Mouse (Mus musculus) heart, embryonic 14.5 days (tissue): Measurements from ENCODE around the gene Syngr2. TPM values are rescaled to one million over a fixed set of nuclear protein-coding genes. Genes with fewer than 3 reads are reported as not detected.

Experiments used
- ATAC-seq: fragments of 200-750 bp; cut with Nextera tagmentation; 2 replicates; pipeline ENCODE4 v1.8.0; 2017; ENCODE audit warnings: low read depth, moderate TSS enrichment; ENCODE audit not compliant: insufficient number of reproducible peaks, insufficient read depth, low FRiP score
- H3K27ac ChIP-seq, 2 experiments: fragments of 200-500 bp in 1 of 2; fragments of 300-500 bp in 1 of 2; sonication (generic) in 1 of 2; replicated peaks in 1 of 2; 2 replicates each; pipeline ENCODE4 v1.5.1; 2012 to 2014; ENCODE audit warnings: low read depth in 2 of 2, low read length in 2 of 2, control low read depth in 1 of 2, mild to moderate bottlenecking in 1 of 2, mixed read lengths in 1 of 2; ENCODE audit not compliant: control insufficient read depth in 1 of 2, insufficient read depth in 1 of 2
- H3K27me3 ChIP-seq: fragments of 300-500 bp; sonication (generic); 2 replicates; pipeline ENCODE4 v1.6.1; 2014; ENCODE audit warnings: mild to moderate bottlenecking, low read length, control low read depth; ENCODE audit not compliant: control insufficient read depth, insufficient read depth
- H3K36me3 ChIP-seq: fragments of 300-500 bp; sonication (generic); 2 replicates; pipeline ENCODE4 v1.6.1; 2014; ENCODE audit warnings: mild to moderate bottlenecking, control low read depth, low read length, mixed read lengths; ENCODE audit not compliant: control insufficient read depth, insufficient read depth
- H3K4me1 ChIP-seq, 2 experiments: fragments of 200-500 bp in 1 of 2; fragments of 300-500 bp in 1 of 2; sonication (generic) in 1 of 2; 2 replicates each; pipeline ENCODE4 v1.6.1; 2012 to 2014; ENCODE audit warnings: low read length in 2 of 2, control low read depth in 1 of 2, mixed read lengths in 1 of 2; ENCODE audit not compliant: control insufficient read depth in 2 of 2, insufficient read depth in 2 of 2
- H3K4me2 ChIP-seq: fragments of 300-500 bp; sonication (generic); 2 replicates; pipeline ENCODE4 v1.6.1; 2014; ENCODE audit warnings: mild to moderate bottlenecking, low read length
- H3K4me3 ChIP-seq, 2 experiments: fragments of 200-500 bp in 1 of 2; fragments of 300-500 bp in 1 of 2; sonication (generic) in 1 of 2; 2 replicates each; pipeline ENCODE4 v1.5.1; 2012 to 2014; ENCODE audit warnings: low read length in 2 of 2, mild to moderate bottlenecking in 2 of 2, control low read depth in 1 of 2, low read depth in 1 of 2, moderate library complexity in 1 of 2; ENCODE audit not compliant: control insufficient read depth in 1 of 2, insufficient read depth in 1 of 2
- H3K9ac ChIP-seq: fragments of 300-500 bp; sonication (generic); 2 replicates; pipeline ENCODE4 v1.6.1; 2014; ENCODE audit warnings: mild to moderate bottlenecking, low read length
- H3K9me3 ChIP-seq: fragments of 300-500 bp; sonication (generic); 2 replicates; pipeline ENCODE4 v1.6.1; 2016; ENCODE audit warnings: low read length, control low read depth; ENCODE audit not compliant: control insufficient read depth
- WGBS: fragments of 180-500 bp; shearing (Covaris S2); extraction: QIAGEN DNeasy Blood & Tissue Kit; methylation state at CpG from one replicate; pipeline ENCODE4 v1.1.7; 2014; 5-methylcytosine and 5-hydroxymethylcytosine counted together
- polyA plus RNA-seq: library from polyadenylated mRNA; unstranded; fragments of >200 nt; fragmentation: Nextera tagmentation; extraction: Ambion mirVana; gene quantifications from 2 replicates; pipeline ENCODE4 v1.2.1, GENCODE M21; 2014

The Syngr2 gene
- polyA plus RNA-seq, 1 experiment from 2014 or later: 102 TPM

- Histone ChIP-seq H3K4me3 (peak overlapping the region in 1 of 2 experiments; percentile 17; a peak in 1 of 4 replicates), H3K9ac (no peak overlapping the region)
These were observed 26.8 kb downstream of the Syngr2 start for GRCm38 (mm10) chr11:117836306-117836705.

GRCm38 (mm10) chr11:117838572-117838971 is 29.1 kb downstream of the Syngr2 start:
- Histone ChIP-seq H3K4me3 (no peak overlapping the region), H3K27ac (peak overlapping the region in 1 of 2 experiments; percentile 33; a peak in 2 of 4 replicates), H3K27me3 (no peaks in the 10 kb centered on the region), H3K9ac (peak overlapping the region; percentile 16; the same call in 1 of the 2 replicates), H3K4me2 (no peak overlapping the region), H3K4me1 (peaks cover 4 to 13% of the 10 kb centered on the region in 2 experiments; a peak in 3 of 4 replicates), H3K9me3 (no peaks in the 10 kb centered on the region), H3K36me3 (no peaks in the 10 kb centered on the region)
- WGBS: 67% methylated on average over 2 of the region's 2 CpGs
- no peak for ATAC-seq

More at GRCm38 (mm10) chr11:117836306-117836705, 26.8 kb downstream of the Syngr2 start:
- H3K36me3 ChIP-seq: no peaks in the 10 kb centered on the region
- H3K4me2 ChIP-seq: peak overlapping the region; percentile 59
- no peak overlapping the region for H3K27ac ChIP-seq
- peaks cover 10 to 13% of the 10 kb centered on the region in 2 experiments; a peak in 3 of 4 replicates for H3K4me1 ChIP-seq
- no peaks in the 10 kb centered on the region for H3K27me3 ChIP-seq
- ATAC-seq: no peak
- WGBS: 22% methylated on average over 13 of the region's 13 CpGs
- no peaks in the 10 kb centered on the region for H3K9me3 ChIP-seq

GRCm38 (mm10) chr11:117839021-117839420 is 29.6 kb downstream of the Syngr2 start:
- H3K4me2 ChIP-seq: no peak overlapping the region
- H3K36me3 ChIP-seq: no peaks in the 10 kb centered on the region
- H3K9ac ChIP-seq: no peak overlapping the region
- H3K27me3 ChIP-seq: no peaks in the 10 kb centered on the region
- WGBS: 74% methylated on average over 1 of the region's 1 CpGs
- peaks cover 4 to 13% of the 10 kb centered on the region in 2 experiments; a peak in 3 of 4 replicates for H3K4me1 ChIP-seq
- H3K27ac ChIP-seq: peak overlapping the region in 1 of 2 experiments; percentile 33; a peak in 1 of 4 replicates
- H3K4me3 ChIP-seq: no peak overlapping the region
- no peaks in the 10 kb centered on the region for H3K9me3 ChIP-seq
- ATAC-seq: no peak

- no peaks in the 10 kb centered on the region for H3K9me3 ChIP-seq
- no peaks in the 10 kb centered on the region for H3K27me3 ChIP-seq
- no peaks in the 10 kb centered on the region for H3K36me3 ChIP-seq
- no peak for ATAC-seq
- H3K9ac ChIP-seq: no peak overlapping the region
- WGBS: 26% methylated on average over 1 of the region's 1 CpGs
- H3K4me3 ChIP-seq: no peak overlapping the region
- peaks cover 4 to 13% of the 10 kb centered on the region in 2 experiments; a peak in 3 of 4 replicates for H3K4me1 ChIP-seq
- H3K27ac ChIP-seq: peak overlapping the region; percentile 35 to 44
- H3K4me2 ChIP-seq: no peak overlapping the region
These were observed 31.4 kb downstream of the Syngr2 start for GRCm38 (mm10) chr11:117840910-117841309.

- H3K27me3 ChIP-seq: no peaks in the 10 kb centered on the region
- H3K4me2 ChIP-seq: no peak overlapping the region
- peaks cover 7 to 21% of the 10 kb centered on the region in 2 experiments for H3K4me1 ChIP-seq
- no peak overlapping the region for H3K4me3 ChIP-seq
- WGBS: 64% methylated on average over 2 of the region's 2 CpGs
- H3K9ac ChIP-seq: no peak overlapping the region
- H3K36me3 ChIP-seq: no peaks in the 10 kb centered on the region
- ATAC-seq: no peak
- no peaks in the 10 kb centered on the region for H3K9me3 ChIP-seq
- no peak overlapping the region for H3K27ac ChIP-seq
These were observed 34.0 kb downstream of the Syngr2 start for GRCm38 (mm10) chr11:117843434-117843833.

GRCm38 (mm10) chr11:117844997-117845396 is 35.5 kb downstream of the Syngr2 start:
- peaks cover 7 to 25% of the 10 kb centered on the region in 2 experiments; a peak in 2 of 4 replicates for H3K4me1 ChIP-seq
- 68% methylated on average over 2 of the region's 2 CpGs for WGBS
- H3K4me2 ChIP-seq: no peak overlapping the region
- no peaks in the 10 kb centered on the region for H3K9me3 ChIP-seq
- H3K27ac ChIP-seq: no peak overlapping the region
- ATAC-seq: no peak
- no peaks in the 10 kb centered on the region for H3K36me3 ChIP-seq
- H3K27me3 ChIP-seq: no peaks in the 10 kb centered on the region
- H3K4me3 ChIP-seq: no peak overlapping the region
- H3K9ac ChIP-seq: no peak overlapping the region

GRCm38 (mm10) chr11:117845651-117846050 is 36.2 kb downstream of the Syngr2 start:
- peaks cover 11 to 29% of the 10 kb centered on the region in 2 experiments; a peak in 3 of 4 replicates for H3K4me1 ChIP-seq
- H3K9me3 ChIP-seq: no peaks in the 10 kb centered on the region
- WGBS: 72% methylated on average over 2 of the region's 2 CpGs
- no peak overlapping the region for H3K27ac ChIP-seq
- H3K27me3 ChIP-seq: no peaks in the 10 kb centered on the region
- H3K4me3 ChIP-seq: no peak overlapping the region
- no peaks in the 10 kb centered on the region for H3K36me3 ChIP-seq
- H3K9ac ChIP-seq: no peak overlapping the region
- H3K4me2 ChIP-seq: no peak overlapping the region
- no peak for ATAC-seq

- no peaks in the 10 kb centered on the region for H3K27me3 ChIP-seq
- H3K4me2 ChIP-seq: no peak overlapping the region
- ATAC-seq: no peak
- no peak overlapping the region for H3K27ac ChIP-seq
- peaks cover 6% of the 10 kb centered on the region; the same call in 1 of the 2 replicates for H3K36me3 ChIP-seq
- peaks cover 11 to 28% of the 10 kb centered on the region in 2 experiments; a peak in 3 of 4 replicates for H3K4me1 ChIP-seq
- H3K4me3 ChIP-seq: no peak overlapping the region
- WGBS: 58% methylated on average over 5 of the region's 5 CpGs
- H3K9me3 ChIP-seq: no peaks in the 10 kb centered on the region
- no peak overlapping the region for H3K9ac ChIP-seq
These were observed 37.2 kb downstream of the Syngr2 start for GRCm38 (mm10) chr11:117846640-117847039.
